Mouse (Mus musculus) gastrocnemius, postnatal 14 days (tissue): ENCODE results near the gene Gm20390. TPM values are rescaled to one million over a fixed set of nuclear protein-coding genes. Genes with fewer than 3 reads are reported as not detected.

Source experiments
- DNase-seq: peaks from one replicate; pipeline ENCODE4 v3.0.0; 2021; ENCODE audit warnings: mixed read lengths
- intact Hi-C: fragments of 180-260 bp; cut with DNase I; formaldehyde crosslinking; loops from one replicate; pipeline ENCODE4 v1.15.1; 2025; ENCODE audit warnings: low total_unique reads
- long read RNA-seq, 2 experiments: library from polyadenylated mRNA; stranded (forward); transcript quantifications; one replicate each; pipeline ENCODE4 v2.0.0; 2021
- total RNA-seq, 2 experiments: library from RNA; stranded (reverse); gene quantifications; 2 replicates each; pipeline ENCODE4 v1.2.3; 2021

The Gm20390 gene
- total RNA-seq = 10 to 100 TPM; 19.9 to 21.9 TPM
- long read RNA-seq, experiment 1, partial matches to known transcripts = 20 of 22 reads
- long read RNA-seq, experiment 1, other reads (novel, unspliced or antisense) = 2 of 22 reads
- long read RNA-seq, experiment 2, partial matches to known transcripts = 36 of 38 reads
- long read RNA-seq, experiment 2, other reads (novel, unspliced or antisense) = 2 of 38 reads

DNA sequence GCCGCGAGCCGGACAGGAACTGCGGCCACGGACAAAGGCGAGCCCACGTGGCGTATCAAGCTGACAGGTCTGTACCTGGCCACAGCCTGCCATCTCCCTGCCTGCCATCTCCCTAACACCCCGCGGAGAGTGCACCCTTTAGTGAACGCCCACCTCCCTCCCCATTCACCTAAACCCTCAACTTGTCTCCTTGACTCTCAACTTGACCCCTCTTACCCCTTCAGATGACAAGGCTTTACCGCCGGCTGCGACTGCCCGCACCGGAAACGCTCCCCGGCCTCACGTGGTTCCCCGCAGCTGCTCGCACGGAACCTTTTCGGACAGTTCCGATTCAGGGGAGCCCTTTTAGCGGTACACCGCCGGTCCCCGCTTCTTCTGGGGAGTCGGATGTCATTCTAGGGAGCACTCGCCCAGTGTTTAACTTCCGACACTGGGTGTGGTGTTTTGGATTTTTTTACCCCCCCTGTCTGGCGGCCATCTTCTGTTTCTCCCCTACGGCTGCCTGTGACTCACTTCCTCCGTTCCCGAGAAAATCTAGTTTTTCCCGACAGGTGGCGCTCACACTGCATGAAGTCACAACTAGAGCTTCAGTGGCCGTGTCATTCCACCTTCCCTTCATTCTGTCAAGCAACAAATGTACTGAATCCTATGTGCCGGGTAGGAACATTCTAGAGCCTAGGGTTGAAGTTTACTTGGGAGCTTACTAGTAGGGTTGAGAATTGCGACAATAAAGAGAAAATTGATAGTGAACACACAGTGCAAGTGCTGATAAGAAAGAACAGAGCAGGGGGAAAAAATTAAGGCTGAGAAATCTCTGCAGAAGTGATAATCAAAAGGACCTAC, at the start of gene Gm20390, which contains the start of gene Nme1:
TSS of gene Gm20390 (minus strand) at position 289 of the 843 bp plus-strand sequence.
TSS of gene Nme1 (minus strand) at position 517 of the 843 bp plus-strand sequence.
- intact Hi-C loops = no loop called here
- peak; percentile 94 for DNase-seq

DNA sequence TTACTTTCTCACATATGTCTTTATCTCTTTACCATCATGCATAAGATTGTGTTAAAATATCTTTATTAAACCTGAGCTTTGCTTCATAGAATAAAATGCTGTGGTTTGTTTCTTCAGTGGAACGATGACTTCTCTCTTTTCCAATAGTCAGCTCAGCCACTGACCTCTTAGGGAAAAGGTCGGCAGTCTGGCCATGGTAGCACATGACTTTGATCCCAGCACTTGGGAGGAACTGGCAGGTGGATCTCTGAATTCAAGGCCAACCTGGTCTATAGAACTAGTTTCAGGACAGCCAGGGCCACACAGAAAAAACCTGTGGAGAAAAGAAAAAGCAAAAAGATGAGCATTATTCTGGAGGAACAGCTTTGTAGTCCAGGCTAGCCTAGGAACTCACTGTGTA, 35.3 kb upstream of the Gm20390 start:
- no peak for DNase-seq
- intact Hi-C loops = no loop called here

DNA sequence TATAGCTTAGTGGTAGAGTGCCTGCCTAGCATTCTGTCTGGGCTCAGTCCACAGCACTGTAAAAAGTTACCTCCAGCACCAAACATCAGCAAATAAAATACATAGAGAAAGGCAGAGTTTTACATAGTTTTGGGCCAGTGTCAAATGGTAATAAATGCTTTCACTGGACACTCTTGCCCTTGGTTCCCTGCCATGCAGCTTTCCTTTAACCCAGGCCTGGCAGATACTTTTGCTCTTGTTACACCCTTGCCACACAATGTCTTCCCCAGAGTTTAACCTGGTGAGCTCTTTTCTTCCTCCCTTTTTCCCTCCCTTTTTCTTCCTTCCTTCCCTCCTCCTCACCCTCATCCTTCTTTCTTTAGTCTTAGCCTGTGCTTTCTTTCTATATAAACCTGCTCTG, 31.2 kb upstream of the Gm20390 start:
- intact Hi-C loops = loop anchor here (5.0 kb wide), 1 partner anchor 37 kb away; no protein-coding TSS in a partner anchor
- DNase-seq = no peak

DNA sequence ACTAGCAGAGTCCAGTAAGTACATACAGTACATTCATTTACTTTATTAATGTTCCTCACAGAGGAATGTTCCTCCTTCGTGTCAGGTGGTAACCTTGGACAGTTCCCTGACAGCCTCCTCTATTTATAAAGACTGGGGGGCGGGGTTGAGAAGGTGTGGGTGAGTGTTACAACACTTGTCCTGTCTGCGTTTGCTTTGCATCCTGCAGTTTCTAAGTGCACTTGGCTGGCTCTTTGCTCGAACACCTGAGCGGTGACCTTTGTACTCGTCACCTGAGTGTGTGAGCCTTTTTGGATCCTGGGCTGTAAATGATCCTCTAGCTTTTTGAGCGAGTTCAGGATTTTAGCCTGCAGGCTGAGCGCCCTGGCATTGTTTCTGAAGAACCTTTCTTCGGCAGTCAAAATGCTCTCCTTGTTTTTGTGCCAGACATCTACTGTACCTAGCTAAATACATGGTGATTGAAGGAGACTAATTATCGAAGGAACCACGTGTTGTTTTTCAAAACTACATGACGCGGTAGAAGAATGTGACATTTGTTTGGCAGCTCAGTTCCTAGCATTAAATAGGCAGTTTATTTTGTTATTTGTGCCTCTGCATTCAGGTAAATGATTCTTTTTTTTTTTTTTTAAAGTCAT, 29.2 kb upstream of the Gm20390 start:
- no peak for DNase-seq
- intact Hi-C loops = loop anchor here (5.0 kb wide), 1 partner anchor 35 kb away; no protein-coding TSS in a partner anchor

DNA sequence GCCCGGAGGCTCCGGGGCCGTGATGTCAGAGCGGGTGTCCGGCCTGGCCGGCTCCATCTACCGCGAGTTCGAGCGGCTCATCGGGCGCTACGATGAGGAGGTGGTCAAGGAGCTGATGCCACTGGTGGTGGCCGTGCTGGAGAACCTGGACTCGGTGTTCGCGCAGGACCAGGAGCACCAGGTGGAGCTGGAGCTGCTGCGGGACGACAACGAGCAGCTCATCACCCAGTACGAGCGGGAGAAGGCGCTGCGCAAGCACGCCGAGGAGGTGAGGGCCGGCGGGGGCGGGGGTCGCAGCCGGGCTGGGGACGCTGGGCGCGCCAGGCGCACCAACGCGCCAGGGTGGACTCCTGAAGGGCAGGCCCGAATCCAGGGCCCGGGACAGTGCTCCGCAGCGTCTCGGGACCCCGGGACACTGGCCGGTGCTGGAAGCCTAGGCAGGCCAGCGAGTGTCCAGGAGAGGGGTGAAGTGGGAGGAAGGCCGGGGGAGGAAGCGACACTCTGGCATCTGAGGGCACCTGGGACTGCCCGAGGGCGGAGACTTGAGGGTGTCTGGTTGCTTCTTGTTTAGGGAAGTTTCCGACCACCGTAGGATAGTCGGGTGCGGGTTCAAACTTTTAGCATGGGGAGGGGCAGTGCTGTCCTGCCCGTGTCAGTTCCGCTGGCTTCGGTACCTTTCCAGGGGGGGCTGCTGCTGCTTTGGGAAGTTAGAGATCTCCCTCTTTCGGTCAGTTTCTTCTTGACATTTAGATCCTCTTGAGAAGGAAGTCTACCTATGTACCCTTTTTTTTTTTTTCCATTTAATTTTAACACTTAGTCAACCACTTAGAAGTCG, 28.4 kb upstream of the Gm20390 start:
- DNase-seq = peak; percentile 49
- intact Hi-C loops = loop anchor here (5.0 kb wide), 1 partner anchor 34 kb away; no protein-coding TSS in a partner anchor

DNA sequence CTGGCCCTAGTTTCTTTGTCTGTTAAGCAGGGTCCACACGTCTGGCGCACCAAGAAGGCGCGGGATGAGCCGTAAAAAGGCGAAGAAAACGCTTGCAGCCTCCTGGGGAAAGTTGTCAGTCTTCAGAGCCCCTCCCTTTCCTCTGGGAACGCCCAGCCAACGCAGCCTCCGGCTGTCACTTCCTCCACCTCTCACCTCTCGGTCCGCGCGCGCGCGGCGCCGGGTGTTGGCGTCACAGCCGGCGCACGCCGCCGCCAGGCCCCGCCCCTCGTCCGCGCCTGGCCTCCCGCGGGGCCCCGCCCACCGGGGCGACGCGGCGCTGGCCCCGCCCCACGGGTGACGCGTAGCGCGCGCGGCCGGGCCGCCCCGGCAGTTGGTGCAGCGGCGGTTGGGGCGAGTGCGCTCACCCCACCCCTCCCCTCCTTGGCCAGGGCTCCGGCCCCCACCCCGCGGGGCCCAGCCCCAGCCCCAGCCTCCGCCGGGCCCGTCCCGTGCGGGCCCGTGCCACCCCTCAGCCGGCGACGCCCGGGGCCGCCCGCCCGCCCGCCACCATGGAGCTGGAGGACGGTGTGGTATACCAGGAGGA, 27.7 kb upstream of the Gm20390 start, which contains the start of gene Spag9:
TSS of gene Spag9 (plus strand) at position 372 of the 586 bp plus-strand sequence.
- peak; percentile 96 for DNase-seq
- intact Hi-C loops = loop anchor here (5.0 kb wide), 1 partner anchor 34 kb away; no protein-coding TSS in a partner anchor

DNA sequence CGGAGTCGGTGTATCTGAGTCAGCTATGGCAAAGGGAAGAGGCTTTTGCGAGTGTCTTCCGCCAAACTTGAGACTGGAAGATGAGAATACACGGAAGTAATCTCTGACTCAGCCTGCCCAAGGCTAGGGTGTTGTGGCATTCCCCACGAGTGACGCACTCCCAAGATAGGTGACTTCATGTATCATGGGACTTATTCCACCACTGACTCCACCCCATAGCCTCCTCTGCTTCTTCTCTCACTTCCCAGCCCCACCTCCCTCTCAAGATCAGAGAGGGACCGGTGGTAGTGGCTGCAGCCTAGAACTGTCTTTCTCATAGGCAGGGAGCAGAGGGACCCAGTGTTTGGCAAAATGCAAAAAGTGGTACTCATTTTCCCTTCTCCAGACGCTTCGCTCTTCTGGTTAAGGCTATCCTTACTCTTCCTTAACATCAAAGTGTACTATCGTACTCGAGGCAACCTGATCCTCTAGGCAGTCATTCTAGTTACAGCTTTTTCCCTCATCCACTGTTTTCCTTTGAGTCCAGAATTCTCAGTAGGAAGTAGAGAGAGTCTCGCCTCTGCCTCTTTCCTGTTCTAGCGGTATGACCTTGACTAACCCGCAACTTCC, 27.1 kb upstream of the Gm20390 start:
- intact Hi-C loops = loop anchor here (5.0 kb wide), 1 partner anchor 33 kb away; no protein-coding TSS in a partner anchor

DNA sequence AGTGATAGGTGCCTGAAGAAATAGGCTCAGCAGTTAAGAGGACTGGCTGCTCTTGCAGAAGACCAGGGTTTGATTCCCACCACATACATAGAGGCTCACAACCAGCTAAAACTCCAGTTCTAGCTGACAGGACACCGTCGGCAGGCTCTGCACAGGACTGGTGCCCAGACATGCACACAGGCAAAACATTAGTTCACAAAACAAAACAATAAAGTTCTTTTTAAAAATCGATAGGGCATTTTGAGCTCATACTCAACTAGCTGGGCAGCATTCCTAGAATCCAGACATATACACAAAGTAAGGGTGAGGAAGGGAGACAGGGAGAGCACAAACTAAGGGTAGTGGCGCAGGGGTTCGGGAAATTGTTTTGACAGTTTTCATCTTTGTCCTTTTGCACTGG, 26.4 kb upstream of the Gm20390 start:
- DNase-seq = no peak
- intact Hi-C loops = no loop called here

More for the DNA sequence above, 27.1 kb upstream of the Gm20390 start:
- peak; percentile 80 for DNase-seq

DNA sequence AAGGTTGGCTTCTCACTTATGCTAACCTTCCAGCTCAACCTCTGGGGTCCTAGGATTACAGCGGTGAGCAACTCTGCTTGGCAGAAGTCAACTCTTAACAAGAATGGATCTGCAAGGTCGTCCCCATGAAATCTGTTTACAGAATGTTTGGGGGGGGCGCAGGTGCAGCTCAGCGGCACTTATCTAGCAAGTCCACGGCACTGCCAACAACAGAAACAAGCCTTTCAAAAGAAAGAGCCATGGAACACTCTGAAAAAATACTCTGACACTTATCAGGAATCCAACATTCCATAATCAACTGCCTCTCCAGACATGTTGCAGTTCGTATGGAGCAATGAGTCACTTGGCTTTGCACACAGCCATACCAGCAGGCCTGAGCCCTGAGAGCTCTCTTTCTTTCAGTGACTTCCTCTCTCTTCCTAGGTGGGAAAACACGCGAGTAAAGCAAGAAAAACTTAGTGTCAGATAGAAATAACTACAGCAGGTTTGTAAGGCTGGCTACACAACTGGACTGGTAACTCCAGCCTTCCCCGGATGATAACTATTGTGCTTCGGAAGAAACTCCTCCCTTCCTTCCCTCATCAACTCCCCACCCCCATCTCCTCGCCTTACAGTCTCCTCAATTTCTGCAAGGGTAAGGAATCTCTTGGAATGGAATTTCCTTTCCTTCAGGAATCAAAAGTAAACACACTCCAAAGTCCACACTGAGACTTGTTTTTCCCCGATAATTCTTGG, 20.4 kb upstream of the Gm20390 start:
- no peak for DNase-seq
- intact Hi-C loops = no loop called here

DNA sequence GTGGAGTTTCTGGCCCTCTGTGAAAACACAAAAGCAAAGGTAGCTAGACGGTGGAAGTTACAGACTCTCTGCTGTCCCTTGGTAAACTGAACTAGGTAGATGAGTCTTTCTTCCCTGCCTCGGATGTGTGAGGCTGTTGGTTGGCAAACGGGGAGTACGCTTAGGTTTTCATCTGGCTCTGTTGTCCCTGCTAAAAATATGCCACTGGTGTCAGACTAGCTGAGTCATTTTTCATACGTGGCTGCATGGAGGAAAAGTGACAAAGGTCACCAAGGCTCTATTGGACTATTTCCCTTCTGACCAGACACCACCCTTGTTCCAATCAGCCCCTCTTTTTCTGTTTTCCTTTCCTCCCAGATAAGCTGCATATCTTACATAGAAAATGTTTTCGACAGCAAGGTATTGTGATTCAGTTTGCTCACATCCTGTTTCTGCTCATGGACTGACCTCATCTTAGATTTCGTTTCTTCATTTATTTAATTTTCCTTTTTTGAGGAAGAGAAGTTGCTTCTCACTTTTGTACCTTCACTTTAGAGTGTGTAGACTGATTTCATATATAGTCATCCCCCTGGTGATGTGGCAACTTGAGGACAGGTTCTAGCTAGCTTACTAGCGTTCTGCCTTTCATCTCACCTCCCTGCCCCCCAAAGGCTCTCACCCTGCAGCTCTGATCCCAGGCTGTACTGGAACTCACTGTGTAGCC, 19.7 kb upstream of the Gm20390 start:
- no peak for DNase-seq
- intact Hi-C loops = no loop called here

DNA sequence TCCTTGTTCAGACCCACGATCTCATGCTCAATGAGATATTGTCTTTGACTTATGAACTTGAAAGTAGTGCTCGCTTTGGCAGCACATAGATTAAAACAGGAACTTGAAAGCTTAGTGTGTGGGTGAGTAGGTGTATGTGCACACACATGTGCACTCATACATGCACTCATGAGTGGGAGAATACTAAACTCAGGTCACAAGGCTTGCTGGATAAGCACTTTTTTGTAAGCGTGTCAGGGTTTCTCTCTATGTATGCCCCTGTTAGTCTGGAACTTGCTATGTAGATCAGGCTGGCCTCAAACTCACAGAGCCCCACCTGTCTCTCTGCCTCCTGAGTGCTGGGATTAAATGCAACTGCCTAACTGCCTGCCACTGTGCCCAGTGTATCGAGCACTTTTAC, 18.9 kb upstream of the Gm20390 start:
- intact Hi-C loops = no loop called here
- no peak for DNase-seq

DNA sequence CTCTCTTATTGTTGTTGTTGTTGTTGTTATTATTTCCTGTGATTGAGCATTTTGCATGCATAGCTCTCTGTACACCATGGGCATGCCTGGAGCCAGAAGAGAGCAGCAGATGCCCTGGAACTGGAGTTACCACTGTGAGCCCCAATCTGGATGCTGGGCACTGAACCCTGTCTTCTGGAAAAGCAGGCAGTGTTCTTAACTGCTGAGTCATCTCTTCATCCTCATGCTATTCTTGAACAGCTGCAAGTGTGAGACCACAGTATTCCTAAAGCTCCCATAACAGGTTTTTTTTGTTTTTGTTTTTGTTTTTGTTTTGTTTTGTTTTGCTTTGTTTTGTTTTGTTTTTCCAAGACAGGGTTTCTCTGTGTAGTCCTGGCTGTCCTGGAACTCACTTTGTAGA, 18.2 kb upstream of the Gm20390 start:
- intact Hi-C loops = no loop called here
- DNase-seq = no peak

DNA sequence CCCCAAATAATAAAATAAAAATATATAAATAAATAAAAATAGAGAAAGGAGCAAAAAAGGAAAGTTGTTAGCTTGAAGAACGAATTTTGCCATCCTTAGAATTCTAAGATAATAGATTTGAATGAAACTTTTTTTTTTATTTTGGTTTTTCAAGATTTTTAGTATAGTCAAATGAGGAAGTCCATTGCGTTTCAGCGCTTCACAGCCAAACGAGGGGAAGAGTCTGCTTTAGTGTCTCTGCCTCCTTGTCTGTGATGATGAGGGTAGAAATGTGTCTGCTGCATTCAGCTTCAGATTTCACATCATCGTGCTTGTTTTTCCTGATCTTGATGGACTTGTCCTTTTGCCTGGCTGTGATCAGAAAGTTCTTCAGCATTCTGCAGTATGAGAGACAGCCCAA, 17.2 kb upstream of the Gm20390 start:
- no peak for DNase-seq
- intact Hi-C loops = no loop called here

DNA sequence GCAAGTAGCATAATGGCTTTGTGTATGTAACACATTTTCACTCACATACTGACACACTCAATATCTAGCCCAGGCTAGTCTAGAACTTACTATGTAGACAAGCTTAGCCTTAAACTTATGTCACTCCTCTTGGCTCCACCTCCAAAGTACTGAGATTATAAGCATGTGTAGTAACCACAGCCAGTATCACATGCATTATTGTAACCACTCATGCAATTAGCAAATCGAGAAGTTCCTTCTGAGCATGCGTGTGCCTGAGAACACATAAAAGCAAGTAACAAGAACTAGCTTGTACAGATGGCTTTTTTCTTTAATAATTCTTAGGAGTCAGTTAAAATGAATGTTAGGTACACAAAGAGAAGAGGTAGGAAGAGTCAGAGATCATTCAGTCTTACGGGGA, 16.5 kb upstream of the Gm20390 start:
- intact Hi-C loops = no loop called here
- no peak for DNase-seq

DNA sequence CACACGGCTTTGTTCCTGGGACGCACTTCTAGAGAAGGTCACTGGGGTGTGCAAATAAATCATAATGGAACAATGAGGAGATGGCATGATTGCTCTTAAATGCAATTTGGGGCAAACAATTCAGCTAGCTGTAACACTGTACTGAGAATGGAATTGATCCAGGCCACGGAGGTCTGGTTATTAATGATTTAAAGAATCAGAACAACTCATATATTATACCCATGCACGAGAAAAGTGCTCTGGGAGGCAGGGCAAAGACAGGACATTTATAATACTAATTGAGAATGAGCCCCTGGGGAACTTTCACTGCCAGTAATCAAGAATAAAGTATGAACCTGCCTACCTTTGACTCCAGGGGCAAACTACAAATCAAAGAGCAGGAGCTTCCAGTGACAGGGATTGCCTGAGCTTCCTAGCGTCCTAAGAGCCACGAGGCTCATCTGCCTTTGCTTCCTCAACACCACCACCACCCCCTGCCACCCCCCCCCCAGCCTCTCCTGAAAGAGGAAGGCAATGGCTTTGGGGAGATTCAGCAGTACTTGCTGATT, 11.5 kb upstream of the Gm20390 start:
- intact Hi-C loops = loop anchor here (10.0 kb wide), 1 partner anchor 105 kb away; no protein-coding TSS in a partner anchor
- DNase-seq = no peak

DNA sequence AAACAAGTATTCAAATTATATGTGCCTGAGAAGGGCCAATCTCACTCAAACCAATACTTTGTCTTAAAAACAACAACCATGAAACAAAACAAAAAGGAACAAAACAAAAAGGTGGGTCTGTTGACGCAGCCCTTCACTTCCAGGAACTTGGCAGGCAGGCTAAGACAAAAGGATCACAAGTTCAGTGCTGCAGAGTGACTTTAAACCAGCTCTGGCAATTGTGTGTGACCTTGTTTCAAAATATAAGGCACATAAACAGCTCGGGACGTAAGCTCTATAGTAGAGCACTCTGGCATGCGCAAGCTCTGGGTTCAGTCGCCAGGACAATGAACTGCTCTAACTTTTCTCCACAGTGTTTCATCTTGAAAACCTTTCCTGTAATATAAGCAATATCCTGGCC, 4.9 kb upstream of the Gm20390 start:
- no peak for DNase-seq
- intact Hi-C loops = loop anchor here (10.0 kb wide), 1 partner anchor 112 kb away; no protein-coding TSS in a partner anchor

DNA sequence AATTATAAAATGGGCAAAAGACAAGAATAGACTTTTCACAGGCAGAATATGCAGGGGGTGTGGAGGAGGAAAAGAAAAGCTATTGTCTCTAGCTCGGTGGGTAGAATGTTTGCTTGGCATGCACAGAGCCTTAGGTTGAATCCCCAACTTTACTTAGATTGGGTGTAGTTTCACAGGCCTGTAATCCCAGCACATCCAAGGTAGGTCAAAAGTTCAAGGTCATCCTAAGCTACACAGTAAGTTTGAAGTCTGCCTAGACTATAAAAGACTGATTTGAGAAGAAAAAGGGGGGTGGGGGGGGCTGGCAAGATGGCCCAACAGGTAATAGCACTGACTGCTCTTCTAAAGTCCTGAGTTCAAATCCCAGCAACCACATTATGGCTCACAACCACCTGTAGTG, 1.7 kb upstream of the Gm20390 start:
- DNase-seq = no peak
- intact Hi-C loops = loop anchor here (10.0 kb wide), 1 partner anchor 115 kb away; no protein-coding TSS in a partner anchor
